Mouse (Mus musculus) cortical plate, adult 2 months (tissue): Measurements from ENCODE around the gene Apobec1.

ENCODE experiments used
- CTCF ChIP-seq: fragments of 200-500 bp; IDR thresholded peaks from 2 replicates; pipeline ENCODE4 v1.5.1; 2011; ENCODE audit warnings: mild to moderate bottlenecking, control low read depth, low read length; ENCODE audit not compliant: insufficient read depth; ENCODE audit errors: extremely low read depth
- POLR2A ChIP-seq: fragments of 200-500 bp; IDR thresholded peaks from 2 replicates; pipeline ENCODE4 v1.6.1; 2011; ENCODE audit warnings: mild to moderate bottlenecking, low read length, control low read depth; ENCODE audit not compliant: insufficient read depth; ENCODE audit errors: extremely low read depth

GRCm38 (mm10) chr6:122606661-122607060, 4.4 kb upstream of the Apobec1 start:
- TF ChIP-seq POLR2A = no peak
- no peak for TF ChIP-seq CTCF
